Mouse (Mus musculus): ENCODE results near the gene Fam213b. TPM values are rescaled to one million over a fixed set of nuclear protein-coding genes. Genes with fewer than 3 reads are reported as not detected.

The Fam213b gene
- polyA plus RNA-seq, 1 experiment = 11.8 TPM

GRCm38 (mm10) chr4:154890887-154891286 lies 8.0 kb downstream of the Fam213b start:
- H3K9ac ChIP-seq (ENCODE audit: low read depth, poor library complexity, severe bottlenecking) = no peak overlapping the region
- no peaks in the 10 kb centered on the region for H3K36me3 ChIP-seq (ENCODE audit: control insufficient read depth, insufficient read depth, low read length, poor library complexity, severe bottlenecking)
- no peak overlapping the region for H3K27ac ChIP-seq (ENCODE audit: insufficient read depth, low read length)
- TF ChIP-seq POLR2A (IDR thresholded peaks at IDR 0.05; ENCODE audit: insufficient read depth, low read length) (no peak), EP300 (IDR thresholded peaks at IDR 0.05; ENCODE audit: insufficient read depth, low read depth, low read length) (no peak), CTCF (IDR thresholded peaks at IDR 0.05; ENCODE audit: low read depth, low read length) (no peak)
- H3K27me3 ChIP-seq (ENCODE audit: control insufficient read depth, insufficient read depth, low read length, poor library complexity, severe bottlenecking) = no peaks in the 10 kb centered on the region
- no peaks in the 10 kb centered on the region for H3K9me3 ChIP-seq (replicated peaks; ENCODE audit: control insufficient read depth, insufficient read depth, low read length, poor library complexity, severe bottlenecking)
- H3K4me1 ChIP-seq (ENCODE audit: control insufficient read depth, insufficient read depth, low read length) = no peaks in the 10 kb centered on the region
- no peak overlapping the region for H3K4me3 ChIP-seq (ENCODE audit: low read depth, low read length)

GRCm38 (mm10) chr4:154887593-154888250 lies 11.2 kb downstream of the Fam213b start:
- H3K27ac ChIP-seq (ENCODE audit: insufficient read depth, low read length) = no peak overlapping the region
- H3K4me1 ChIP-seq (ENCODE audit: control insufficient read depth, insufficient read depth, low read length) = no peaks in the 10 kb centered on the region
- H3K4me3 ChIP-seq (ENCODE audit: low read depth, low read length) = no peak overlapping the region

GRCm38 (mm10) chr4:154886876-154887592 lies 11.9 kb downstream of the Fam213b start:
- no peaks in the 10 kb centered on the region for H3K9me3 ChIP-seq (replicated peaks; ENCODE audit: control insufficient read depth, insufficient read depth, low read length, poor library complexity, severe bottlenecking)
- no peak overlapping the region for H3K27ac ChIP-seq (ENCODE audit: insufficient read depth, low read length)
- TF ChIP-seq CTCF (IDR thresholded peaks at IDR 0.05; ENCODE audit: low read depth, low read length) (no peak), EP300 (IDR thresholded peaks at IDR 0.05; ENCODE audit: insufficient read depth, low read depth, low read length) (no peak), POLR2A (IDR thresholded peaks at IDR 0.05; ENCODE audit: insufficient read depth, low read length) (no peak)
- H3K4me1 ChIP-seq (ENCODE audit: control insufficient read depth, insufficient read depth, low read length) = no peaks in the 10 kb centered on the region
- no peak overlapping the region for H3K4me3 ChIP-seq (ENCODE audit: low read depth, low read length)
- no peak overlapping the region for H3K9ac ChIP-seq (ENCODE audit: low read depth, poor library complexity, severe bottlenecking)
- H3K36me3 ChIP-seq (ENCODE audit: control insufficient read depth, insufficient read depth, low read length, poor library complexity, severe bottlenecking) = no peaks in the 10 kb centered on the region
- no peaks in the 10 kb centered on the region for H3K27me3 ChIP-seq (ENCODE audit: control insufficient read depth, insufficient read depth, low read length, poor library complexity, severe bottlenecking)

More at GRCm38 (mm10) chr4:154887593-154888250, 11.2 kb downstream of the Fam213b start:
- no peaks in the 10 kb centered on the region for H3K9me3 ChIP-seq (replicated peaks; ENCODE audit: control insufficient read depth, insufficient read depth, low read length, poor library complexity, severe bottlenecking)
- no peaks in the 10 kb centered on the region for H3K27me3 ChIP-seq (ENCODE audit: control insufficient read depth, insufficient read depth, low read length, poor library complexity, severe bottlenecking)
- TF ChIP-seq POLR2A (IDR thresholded peaks at IDR 0.05; ENCODE audit: insufficient read depth, low read length) = no peak
- no peak for TF ChIP-seq EP300 (IDR thresholded peaks at IDR 0.05; ENCODE audit: insufficient read depth, low read depth, low read length)
- TF ChIP-seq CTCF (IDR thresholded peaks at IDR 0.05; ENCODE audit: low read depth, low read length) = no peak
- no peaks in the 10 kb centered on the region for H3K36me3 ChIP-seq (ENCODE audit: control insufficient read depth, insufficient read depth, low read length, poor library complexity, severe bottlenecking)
- H3K9ac ChIP-seq (ENCODE audit: low read depth, poor library complexity, severe bottlenecking) = no peak overlapping the region

- no peaks in the 10 kb centered on the region for H3K36me3 ChIP-seq (ENCODE audit: control insufficient read depth, insufficient read depth, low read length, poor library complexity, severe bottlenecking)
- H3K4me3 ChIP-seq (ENCODE audit: low read depth, low read length) = no peak overlapping the region
- no peaks in the 10 kb centered on the region for H3K27me3 ChIP-seq (ENCODE audit: control insufficient read depth, insufficient read depth, low read length, poor library complexity, severe bottlenecking)
- H3K27ac ChIP-seq (ENCODE audit: insufficient read depth, low read length) = no peak overlapping the region
- H3K9me3 ChIP-seq (replicated peaks; ENCODE audit: control insufficient read depth, insufficient read depth, low read length, poor library complexity, severe bottlenecking) = no peaks in the 10 kb centered on the region
- peaks cover 1% of the 10 kb centered on the region for H3K4me1 ChIP-seq (ENCODE audit: control insufficient read depth, insufficient read depth, low read length)
- TF ChIP-seq EP300 (IDR thresholded peaks at IDR 0.05; ENCODE audit: insufficient read depth, low read depth, low read length) = no peak
- TF ChIP-seq POLR2A (IDR thresholded peaks at IDR 0.05; ENCODE audit: insufficient read depth, low read length) = no peak
- TF ChIP-seq CTCF (IDR thresholded peaks at IDR 0.05; ENCODE audit: low read depth, low read length) = no peak
- H3K9ac ChIP-seq (ENCODE audit: low read depth, poor library complexity, severe bottlenecking) = no peak overlapping the region
Observed at GRCm38 (mm10) chr4:154885416-154885815, 13.5 kb downstream of the Fam213b start.

GRCm38 (mm10) chr4:154882014-154882659 lies 16.8 kb downstream of the Fam213b start:
- no peaks in the 10 kb centered on the region for H3K36me3 ChIP-seq (ENCODE audit: control insufficient read depth, insufficient read depth, low read length, poor library complexity, severe bottlenecking)
- no peak for TF ChIP-seq EP300 (IDR thresholded peaks at IDR 0.05; ENCODE audit: insufficient read depth, low read depth, low read length)
- TF ChIP-seq POLR2A (IDR thresholded peaks at IDR 0.05; ENCODE audit: insufficient read depth, low read length) = no peak
- TF ChIP-seq CTCF (IDR thresholded peaks at IDR 0.05; ENCODE audit: low read depth, low read length) = no peak
- H3K9me3 ChIP-seq (replicated peaks; ENCODE audit: control insufficient read depth, insufficient read depth, low read length, poor library complexity, severe bottlenecking) = no peaks in the 10 kb centered on the region
- H3K27ac ChIP-seq (ENCODE audit: insufficient read depth, low read length) = no peak overlapping the region
- H3K4me3 ChIP-seq (ENCODE audit: low read depth, low read length) = no peak overlapping the region
- H3K4me1 ChIP-seq (ENCODE audit: control insufficient read depth, insufficient read depth, low read length) = peaks cover 1% of the 10 kb centered on the region
- H3K27me3 ChIP-seq (ENCODE audit: control insufficient read depth, insufficient read depth, low read length, poor library complexity, severe bottlenecking) = no peaks in the 10 kb centered on the region
- H3K9ac ChIP-seq (ENCODE audit: low read depth, poor library complexity, severe bottlenecking) = no peak overlapping the region

Data from ES-Bruce4 (cell line).